Mouse (Mus musculus) liver, postnatal 0 days (tissue): Measurements from ENCODE around the gene Nkpd1.

ENCODE experiments used
- CTCF ChIP-seq: sonication (generic); IDR thresholded peaks from 2 replicates; pipeline ENCODE4 v1.5.1; 2016; ENCODE audit warnings: antibody characterized with exemption, low read depth
- EP300 ChIP-seq: IDR thresholded peaks from 2 replicates; pipeline ENCODE4 v1.6.1; 2016; ENCODE audit warnings: antibody characterized with exemption, low read depth, mild to moderate bottlenecking

- TF ChIP-seq CTCF: no peak
- TF ChIP-seq EP300: 0 out of 2 replicates have a peak, but pooled peaks have one; percentile 6
Measured at GRCm38 (mm10) chr7:19562643-19563410, 45.2 kb downstream of the Nkpd1 start, which contains the start of gene Ppp1r37.
